Mouse (Mus musculus): ENCODE results near the gene Nrap. TPM values are rescaled to one million over a fixed set of nuclear protein-coding genes. Genes with fewer than 3 reads are reported as not detected.
A peak's percentile ranks its signal among the peaks of the same experiment; 100 is the strongest.

Gene Nrap
- 0.35 and 2.6 TPM in 2 replicates for polyA plus RNA-seq (2015; fragmentation: Nextera tagmentation; extraction: Ambion mirVana)

- WGBS = 83% methylated on average over 11 of the region's 11 CpGs
- no peak for ATAC-seq (ENCODE audit: insufficient read depth, low FRiP score)
- no peak within 1 kb of the TSS for H3K4me3 ChIP-seq (replicated peaks; ENCODE audit: low read length)
Measured at GRCm38 (mm10) chr19:56389879-56390278, at the start of gene Nrap. Gene Nrap, minus strand, starts transcription at chr19:56390037.

GRCm38 (mm10) chr19:56439072-56439434 is 49.2 kb upstream of the Nrap start:
- H3K27ac ChIP-seq (ENCODE audit: low read length) = peak overlapping the region; percentile 79

More at GRCm38 (mm10) chr19:56389879-56390278, at the start of gene Nrap:
- peaks cover 8% of the 10 kb centered on the region; the same call in 1 of the 2 replicates for H3K4me1 ChIP-seq (ENCODE audit: control insufficient read depth, insufficient read depth, low read length)
- no peak within 1 kb of the TSS for H3K9ac ChIP-seq (ENCODE audit: low read length)
- no peaks in the 10 kb centered on the region for H3K27me3 ChIP-seq (ENCODE audit: control insufficient read depth, insufficient read depth, low read length)
- H3K36me3 ChIP-seq (ENCODE audit: control insufficient read depth, insufficient read depth, low read length) = no peaks in the 10 kb centered on the region
- no peak within 1 kb of the TSS for H3K27ac ChIP-seq (ENCODE audit: low read length)
- H3K4me2 ChIP-seq (ENCODE audit: low read depth, low read length) = no peak within 1 kb of the TSS
- no peaks in the 10 kb centered on the region for H3K9me3 ChIP-seq (replicated peaks; ENCODE audit: control insufficient read depth, low read length)

GRCm38 (mm10) chr19:56438357-56439071 is 48.7 kb upstream of the Nrap start:
- H3K4me1 ChIP-seq (ENCODE audit: control insufficient read depth, insufficient read depth, low read length) = peaks cover 16% of the 10 kb centered on the region
- H3K27me3 ChIP-seq (ENCODE audit: control insufficient read depth, insufficient read depth, low read length) = no peaks in the 10 kb centered on the region
- no peak overlapping the region for H3K4me2 ChIP-seq (ENCODE audit: low read depth, low read length)
- H3K9me3 ChIP-seq (replicated peaks; ENCODE audit: control insufficient read depth, low read length) = no peaks in the 10 kb centered on the region
- H3K9ac ChIP-seq (ENCODE audit: low read length) = no peak overlapping the region
- ATAC-seq (ENCODE audit: insufficient read depth, low FRiP score) = no peak; the same call in 1 of the 2 replicates
- H3K27ac ChIP-seq (ENCODE audit: low read length) = peak overlapping the region; percentile 79
- 0 out of 2 replicates have a peak, but pooled peaks cover 4% of the 10 kb centered on the region for H3K36me3 ChIP-seq (ENCODE audit: control insufficient read depth, insufficient read depth, low read length)
- H3K4me3 ChIP-seq (replicated peaks; ENCODE audit: low read length) = no peak overlapping the region
- WGBS = 50% methylated on average over 7 of the region's 7 CpGs

More at GRCm38 (mm10) chr19:56439072-56439434, 49.2 kb upstream of the Nrap start:
- Histone ChIP-seq H3K4me2 (ENCODE audit: low read depth, low read length) (no peak overlapping the region), H3K27me3 (ENCODE audit: control insufficient read depth, insufficient read depth, low read length) (no peaks in the 10 kb centered on the region), H3K9me3 (replicated peaks; ENCODE audit: control insufficient read depth, low read length) (no peaks in the 10 kb centered on the region), H3K36me3 (ENCODE audit: control insufficient read depth, insufficient read depth, low read length) (0 out of 2 replicates have a peak, but pooled peaks cover 4% of the 10 kb centered on the region), H3K4me3 (replicated peaks; ENCODE audit: low read length) (no peak overlapping the region), H3K4me1 (ENCODE audit: control insufficient read depth, insufficient read depth, low read length) (peaks cover 16% of the 10 kb centered on the region), H3K9ac (ENCODE audit: low read length) (no peak overlapping the region)
- 59% methylated on average over 6 of the region's 6 CpGs for WGBS
- peak; percentile 71 for ATAC-seq (ENCODE audit: insufficient read depth, low FRiP score)

GRCm38 (mm10) chr19:56436380-56436779 is 46.5 kb upstream of the Nrap start:
- no peak for ATAC-seq (ENCODE audit: insufficient read depth, low FRiP score)
- WGBS = 84% methylated on average over 13 of the region's 13 CpGs
- 0 out of 2 replicates have a peak, but pooled peaks cover 4% of the 10 kb centered on the region for H3K36me3 ChIP-seq (ENCODE audit: control insufficient read depth, insufficient read depth, low read length)
- H3K9ac ChIP-seq (ENCODE audit: low read length) = no peak overlapping the region
- peaks cover 22% of the 10 kb centered on the region for H3K4me1 ChIP-seq (ENCODE audit: control insufficient read depth, insufficient read depth, low read length)
- H3K27ac ChIP-seq (ENCODE audit: low read length) = no peak overlapping the region
- H3K4me2 ChIP-seq (ENCODE audit: low read depth, low read length) = no peak overlapping the region
- no peaks in the 10 kb centered on the region for H3K9me3 ChIP-seq (replicated peaks; ENCODE audit: control insufficient read depth, low read length)
- no peaks in the 10 kb centered on the region for H3K27me3 ChIP-seq (ENCODE audit: control insufficient read depth, insufficient read depth, low read length)
- no peak overlapping the region for H3K4me3 ChIP-seq (replicated peaks; ENCODE audit: low read length)

GRCm38 (mm10) chr19:56433581-56433980 is 43.7 kb upstream of the Nrap start:
- 88% methylated on average over 7 of the region's 7 CpGs for WGBS
- Histone ChIP-seq H3K9ac (ENCODE audit: low read length) (no peak overlapping the region), H3K9me3 (replicated peaks; ENCODE audit: control insufficient read depth, low read length) (no peaks in the 10 kb centered on the region), H3K27ac (ENCODE audit: low read length) (no peak overlapping the region), H3K27me3 (ENCODE audit: control insufficient read depth, insufficient read depth, low read length) (no peaks in the 10 kb centered on the region), H3K4me1 (ENCODE audit: control insufficient read depth, insufficient read depth, low read length) (peaks cover 12% of the 10 kb centered on the region; the same call in 1 of the 2 replicates), H3K36me3 (ENCODE audit: control insufficient read depth, insufficient read depth, low read length) (0 out of 2 replicates have a peak, but pooled peaks cover 4% of the 10 kb centered on the region), H3K4me3 (replicated peaks; ENCODE audit: low read length) (no peak overlapping the region), H3K4me2 (ENCODE audit: low read depth, low read length) (no peak overlapping the region)
- ATAC-seq (ENCODE audit: insufficient read depth, low FRiP score) = no peak

GRCm38 (mm10) chr19:56432706-56433105 is 42.9 kb upstream of the Nrap start:
- no peak for ATAC-seq (ENCODE audit: insufficient read depth, low FRiP score)
- WGBS = 52% methylated on average over 10 of the region's 10 CpGs

GRCm38 (mm10) chr19:56430369-56430768 is 40.5 kb upstream of the Nrap start:
- H3K27me3 ChIP-seq (ENCODE audit: control insufficient read depth, insufficient read depth, low read length) = no peaks in the 10 kb centered on the region
- peaks cover 17% of the 10 kb centered on the region; the same call in 1 of the 2 replicates for H3K4me1 ChIP-seq (ENCODE audit: control insufficient read depth, insufficient read depth, low read length)
- WGBS = 68% methylated on average over 8 of the region's 8 CpGs
- no peak overlapping the region for H3K27ac ChIP-seq (ENCODE audit: low read length)
- no peak overlapping the region for H3K4me3 ChIP-seq (replicated peaks; ENCODE audit: low read length)
- no peak overlapping the region for H3K9ac ChIP-seq (ENCODE audit: low read length)
- no peaks in the 10 kb centered on the region for H3K36me3 ChIP-seq (ENCODE audit: control insufficient read depth, insufficient read depth, low read length)
- no peaks in the 10 kb centered on the region for H3K9me3 ChIP-seq (replicated peaks; ENCODE audit: control insufficient read depth, low read length)
- ATAC-seq (ENCODE audit: insufficient read depth, low FRiP score) = no peak
- no peak overlapping the region for H3K4me2 ChIP-seq (ENCODE audit: low read depth, low read length)

More at GRCm38 (mm10) chr19:56432706-56433105, 42.9 kb upstream of the Nrap start:
- Histone ChIP-seq H3K27me3 (ENCODE audit: control insufficient read depth, insufficient read depth, low read length) (no peaks in the 10 kb centered on the region), H3K4me3 (replicated peaks; ENCODE audit: low read length) (no peak overlapping the region), H3K4me2 (ENCODE audit: low read depth, low read length) (no peak overlapping the region), H3K27ac (ENCODE audit: low read length) (no peak overlapping the region), H3K9me3 (replicated peaks; ENCODE audit: control insufficient read depth, low read length) (no peaks in the 10 kb centered on the region), H3K9ac (ENCODE audit: low read length) (no peak overlapping the region), H3K36me3 (ENCODE audit: control insufficient read depth, insufficient read depth, low read length) (0 out of 2 replicates have a peak, but pooled peaks cover 4% of the 10 kb centered on the region), H3K4me1 (ENCODE audit: control insufficient read depth, insufficient read depth, low read length) (0 out of 2 replicates have a peak, but pooled peaks cover 6% of the 10 kb centered on the region)

- WGBS = 57% methylated on average over 9 of the region's 9 CpGs
- Histone ChIP-seq H3K9me3 (replicated peaks; ENCODE audit: control insufficient read depth, low read length) (no peaks in the 10 kb centered on the region), H3K4me3 (replicated peaks; ENCODE audit: low read length) (no peak overlapping the region), H3K9ac (ENCODE audit: low read length) (no peak overlapping the region), H3K27me3 (ENCODE audit: control insufficient read depth, insufficient read depth, low read length) (no peaks in the 10 kb centered on the region), H3K27ac (ENCODE audit: low read length) (peak overlapping the region; percentile 82), H3K4me2 (ENCODE audit: low read depth, low read length) (no peak overlapping the region), H3K4me1 (ENCODE audit: control insufficient read depth, insufficient read depth, low read length) (peaks cover 18% of the 10 kb centered on the region), H3K36me3 (ENCODE audit: control insufficient read depth, insufficient read depth, low read length) (no peaks in the 10 kb centered on the region)
- ATAC-seq (ENCODE audit: insufficient read depth, low FRiP score) = no peak
Measured at GRCm38 (mm10) chr19:56425492-56425891, 35.7 kb upstream of the Nrap start.

GRCm38 (mm10) chr19:56424606-56425395 is 35.0 kb upstream of the Nrap start:
- 75% methylated on average over 17 of the region's 17 CpGs for WGBS
- Histone ChIP-seq H3K9me3 (replicated peaks; ENCODE audit: control insufficient read depth, low read length) (no peaks in the 10 kb centered on the region), H3K9ac (ENCODE audit: low read length) (no peak overlapping the region), H3K4me3 (replicated peaks; ENCODE audit: low read length) (no peak overlapping the region), H3K36me3 (ENCODE audit: control insufficient read depth, insufficient read depth, low read length) (no peaks in the 10 kb centered on the region), H3K27ac (ENCODE audit: low read length) (no peak overlapping the region), H3K4me2 (ENCODE audit: low read depth, low read length) (no peak overlapping the region), H3K4me1 (ENCODE audit: control insufficient read depth, insufficient read depth, low read length) (peaks cover 18% of the 10 kb centered on the region), H3K27me3 (ENCODE audit: control insufficient read depth, insufficient read depth, low read length) (no peaks in the 10 kb centered on the region)
- ATAC-seq (ENCODE audit: insufficient read depth, low FRiP score) = no peak

All from stomach, embryonic 16.5 days (tissue).